Mouse (Mus musculus) thymus, postnatal 4 days (tissue): ENCODE data around the gene Ly6g.
"Not testable (repeated sequence)": the region's sequence is repeated elsewhere in the genome, so short reads cannot be mapped to it uniquely, and the experiment has no call there.

Experiments used
- DNase-seq: peaks from one replicate; pipeline ENCODE4 v3.0.0; 2021

The Ly6g gene

DNA sequence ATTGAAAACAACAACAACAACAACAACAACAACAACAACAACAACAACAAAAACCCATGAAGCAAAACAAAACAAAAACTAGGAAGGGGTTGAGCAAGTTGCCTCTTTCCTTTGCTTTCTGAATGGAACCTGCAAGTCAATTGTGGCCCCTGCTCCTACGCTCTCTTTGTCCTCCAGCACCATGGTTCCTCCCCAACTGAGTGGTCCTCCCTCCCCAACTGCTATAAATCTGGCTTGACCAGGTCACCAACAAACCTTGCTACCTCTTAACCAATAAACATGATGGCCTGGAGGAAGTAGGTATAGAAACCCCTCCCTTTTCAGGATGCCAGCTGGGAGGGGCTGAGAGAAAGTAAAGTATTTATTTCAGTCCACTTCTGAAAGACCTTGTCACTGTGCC is at the start of gene Ly6g:
TSS of gene Ly6g (plus strand) at position 301 of the 400 bp plus-strand sequence.
- DNase-seq: no peak

DNA sequence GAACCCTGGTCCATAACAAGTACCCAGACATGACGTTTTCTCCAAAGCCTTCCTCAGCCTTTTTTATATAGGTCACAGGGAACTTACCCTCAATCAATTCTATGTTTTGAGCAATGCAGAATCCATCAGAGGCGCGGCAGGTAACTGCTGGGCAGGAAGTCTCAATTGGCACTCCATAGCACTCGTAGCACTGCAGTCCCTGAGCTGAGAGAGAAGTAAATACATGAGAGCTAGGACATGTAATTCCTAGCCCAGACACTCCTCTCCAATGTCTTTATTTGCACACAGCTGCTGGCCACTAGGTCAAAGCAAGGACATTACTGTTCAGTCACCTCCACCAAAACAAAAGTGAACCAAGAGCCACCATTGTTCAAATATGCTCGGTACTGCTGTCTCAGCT is 44.6 kb upstream of the Ly6g start:
- not testable (repeated sequence) for DNase-seq

GRCm38 (mm10) chr15:75111861-75112630 is 43.0 kb upstream of the Ly6g start, which contains the start of gene Ly6c2:
TSS of gene Ly6c2 (minus strand) at chr15:75111970.
- not testable (repeated sequence) for DNase-seq

GRCm38 (mm10) chr15:75116525-75116924 is 38.5 kb upstream of the Ly6g start:
- DNase-seq: peak; percentile 53

DNA sequence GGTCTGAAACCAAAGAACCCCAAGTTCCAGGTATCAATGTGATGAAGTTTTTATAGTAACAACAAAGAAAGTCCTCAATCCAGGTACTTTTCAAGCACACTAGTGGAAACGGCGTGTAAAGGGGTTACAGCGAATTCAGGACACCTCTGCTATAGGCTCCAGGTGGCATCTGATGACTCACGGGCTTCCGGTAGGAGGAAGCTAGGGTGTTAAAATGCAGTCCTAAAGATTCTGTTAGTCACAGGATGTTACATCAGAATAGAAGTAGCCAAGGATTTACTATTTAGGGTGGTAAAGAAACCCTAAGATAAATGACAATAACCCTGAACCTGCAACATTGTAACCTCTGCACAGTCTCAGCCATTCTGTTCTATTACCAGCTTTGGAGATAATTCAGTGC is 37.6 kb upstream of the Ly6g start:
- peak; percentile 36 for DNase-seq

DNA sequence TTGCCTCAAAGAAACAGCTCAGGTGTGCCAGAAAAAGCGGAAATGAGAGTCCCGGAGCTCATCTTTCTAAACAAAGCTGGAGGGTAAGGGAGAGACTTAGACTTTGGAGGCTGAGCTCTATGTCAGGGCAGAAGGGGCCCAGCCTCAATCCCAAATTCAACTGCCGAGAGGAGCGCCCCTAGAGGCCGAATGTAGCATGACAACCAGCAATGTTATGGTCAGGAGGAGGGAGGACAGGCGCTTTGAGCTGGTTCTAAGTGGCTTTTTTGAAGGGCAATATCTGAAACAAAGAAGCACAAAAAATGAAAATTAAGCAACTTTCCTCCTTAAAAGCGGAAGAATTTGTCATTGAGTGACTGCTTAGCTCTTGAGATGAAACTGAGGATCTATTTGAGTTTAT is 36.3 kb upstream of the Ly6g start:
- DNase-seq: peak; percentile 85

GRCm38 (mm10) chr15:75120066-75120465 is 35.0 kb upstream of the Ly6g start:
- peak; percentile 81 for DNase-seq

- not testable (repeated sequence) for DNase-seq
Measured at GRCm38 (mm10) chr15:75132346-75132745, 22.7 kb upstream of the Ly6g start.

- not testable (repeated sequence) for DNase-seq
Measured at GRCm38 (mm10) chr15:75135090-75135783, 19.8 kb upstream of the Ly6g start.

GRCm38 (mm10) chr15:75137739-75138138 is 17.3 kb upstream of the Ly6g start:
- peak; percentile 23 for DNase-seq

DNA sequence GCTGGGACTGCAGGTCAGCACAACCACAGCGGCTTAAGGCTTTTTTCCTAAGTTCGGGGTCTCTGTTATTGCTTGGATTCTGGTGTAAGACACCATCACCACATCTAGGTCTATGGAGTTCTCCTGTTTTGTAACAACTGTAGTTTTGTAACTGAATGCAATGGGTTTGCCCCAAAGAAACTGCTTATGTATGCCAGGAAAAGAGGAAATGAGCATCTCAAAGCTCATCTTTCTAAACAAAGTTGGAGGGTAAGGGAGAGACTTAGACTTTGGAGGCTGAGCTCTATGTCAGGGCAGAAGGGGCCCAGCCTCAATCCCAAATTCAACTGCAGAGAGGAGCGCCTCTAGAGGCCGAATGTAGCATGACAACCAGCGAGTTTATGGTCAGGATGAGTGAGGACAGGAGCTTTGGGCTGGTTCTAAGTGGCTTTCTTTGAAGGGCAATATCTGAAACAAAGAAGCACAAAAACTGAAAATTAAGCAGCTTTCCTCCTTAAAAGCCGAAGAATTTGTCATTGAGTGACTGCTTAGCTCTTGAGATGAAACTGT is 13.2 kb upstream of the Ly6g start:
- peak; percentile 83 for DNase-seq

GRCm38 (mm10) chr15:75143735-75144134 is 11.3 kb upstream of the Ly6g start:
- DNase-seq: peak; percentile 70

DNA sequence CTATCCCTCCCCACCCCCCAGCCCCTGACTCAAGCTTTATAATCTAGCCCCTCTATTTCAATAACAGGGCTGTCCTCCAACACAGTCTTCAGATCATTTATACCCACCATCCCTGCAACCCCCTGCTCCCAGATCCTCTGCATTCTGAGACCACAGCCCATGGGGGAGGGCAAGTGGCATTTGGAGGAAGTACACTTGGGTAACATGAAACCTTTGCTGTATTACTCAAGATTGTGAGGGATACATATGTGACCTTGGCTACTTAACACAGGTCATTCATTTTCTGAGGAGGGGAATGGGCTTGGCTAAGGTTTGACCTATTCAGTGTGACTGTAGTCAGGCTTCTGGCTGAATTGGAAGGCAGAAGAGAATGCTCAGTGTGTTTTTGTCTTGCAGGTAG is 2.0 kb upstream of the Ly6g start:
- no peak for DNase-seq

GRCm38 (mm10) chr15:75157646-75158045 is 2.6 kb downstream of the Ly6g start:
- no peak for DNase-seq

DNA sequence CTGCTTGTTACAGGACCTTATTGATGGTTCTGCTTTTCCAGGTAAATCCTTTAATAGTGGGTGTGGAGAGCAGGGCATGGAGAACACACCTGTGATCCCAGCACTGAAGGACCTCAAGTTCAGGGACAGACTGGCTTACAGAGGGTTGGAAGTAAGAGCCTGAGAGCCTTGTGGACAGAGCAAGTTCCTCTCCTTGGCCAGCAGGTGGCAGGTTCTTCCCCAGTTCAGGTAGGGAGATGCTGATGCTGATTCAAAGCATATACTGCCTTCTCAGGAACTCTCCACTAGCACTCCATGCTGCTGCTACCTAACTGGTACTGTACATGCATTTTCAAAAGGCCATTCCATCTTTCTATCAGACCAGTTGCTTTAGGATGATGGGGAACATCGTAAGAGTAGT is 20.5 kb downstream of the Ly6g start:
- peak; percentile 75 for DNase-seq

GRCm38 (mm10) chr15:75186291-75186690 is 31.3 kb downstream of the Ly6g start:
- DNase-seq: no peak

DNA sequence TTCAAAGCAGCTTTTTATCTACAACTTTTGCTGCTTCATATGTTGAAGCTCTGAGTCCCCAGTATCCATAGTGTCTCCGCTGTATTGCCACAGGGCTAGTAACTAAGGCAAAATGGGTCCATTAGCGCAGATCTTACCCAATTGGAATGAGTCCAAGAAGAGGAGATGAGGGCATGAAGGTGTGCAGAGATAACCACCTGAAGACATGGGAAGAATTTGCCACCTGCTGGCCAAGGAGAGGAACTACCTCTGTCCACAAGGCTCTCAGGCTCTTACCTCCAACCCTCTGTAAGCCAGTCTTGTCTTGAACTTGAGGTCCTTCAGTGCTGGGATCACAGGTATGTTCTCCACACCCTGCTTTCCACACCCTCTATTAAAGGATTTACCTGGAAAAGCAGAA is 34.1 kb downstream of the Ly6g start:
- DNase-seq: peak; percentile 60

- peak; percentile 59 for DNase-seq
Measured at GRCm38 (mm10) chr15:75190560-75190959, 35.5 kb downstream of the Ly6g start.
